Mouse (Mus musculus): Measurements from ENCODE around the gene Hapln2. TPM values are rescaled to one million over a fixed set of nuclear protein-coding genes. Genes with fewer than 3 reads are reported as not detected.
A peak's percentile ranks its signal among the peaks of the same experiment; 100 is the strongest.

Gene Hapln2
- total RNA-seq (2021), result 10 to 100 TPM; 11.3 to 13.5 TPM
- long read RNA-seq, experiment 1, transcript Hapln2-201 (7 exons, 1,711 nt), result major isoform, 9 of 29 reads
- long read RNA-seq, experiment 1, partial matches to known transcripts, result 4 of 29 reads
- long read RNA-seq, experiment 1, other reads (novel, unspliced or antisense), result 12 of 29 reads
- long read RNA-seq, experiment 2, transcript Hapln2-203 (6 exons, 2,338 nt), result major isoform, 11 of 30 reads
- long read RNA-seq, experiment 2, partial matches to known transcripts, result 0 of 30 reads
- long read RNA-seq, experiment 2, other reads (novel, unspliced or antisense), result 18 of 30 reads

GRCm38 (mm10) chr3:88027434-88028186, at the start of gene Hapln2:
Gene Hapln2, minus strand, starts transcription at chr3:88027583.
- no peak for DNase-seq (ENCODE audit: extremely low spot score in 1 of 2, low spot score in 2 of 2)
- peak; percentile 53 for TF ChIP-seq CTCF (IDR thresholded peaks at IDR 0.05)
- Histone ChIP-seq H3K27ac (peak within 1 kb of the TSS; percentile 25; the same call in 1 of the 2 replicates), H3K4me3 (no peak within 1 kb of the TSS)
- intact Hi-C loops (cut with DNase I), result no loop called here

- DNase-seq (ENCODE audit: extremely low spot score in 1 of 2, low spot score in 2 of 2), result no peak
- intact Hi-C loops (cut with DNase I), result no loop called here
- Histone ChIP-seq H3K27ac (no peak overlapping the region), H3K4me3 (no peak overlapping the region)
- TF ChIP-seq CTCF (IDR thresholded peaks at IDR 0.05), result no peak
Measured at GRCm38 (mm10) chr3:88074766-88075165, 47.4 kb upstream of the Hapln2 start.

GRCm38 (mm10) chr3:88074351-88074750, 47.0 kb upstream of the Hapln2 start:
- H3K27ac ChIP-seq, result no peak overlapping the region
- no peak for DNase-seq (ENCODE audit: extremely low spot score in 1 of 2, low spot score in 2 of 2)
- TF ChIP-seq CTCF (IDR thresholded peaks at IDR 0.05), result no peak
- H3K4me3 ChIP-seq, result no peak overlapping the region
- intact Hi-C loops (cut with DNase I), result no loop called here

GRCm38 (mm10) chr3:88073631-88074030, 46.2 kb upstream of the Hapln2 start:
- H3K27ac ChIP-seq, result no peak overlapping the region
- no peak for DNase-seq (ENCODE audit: extremely low spot score in 1 of 2, low spot score in 2 of 2)
- no peak overlapping the region for H3K4me3 ChIP-seq
- intact Hi-C loops (cut with DNase I), result no loop called here
- TF ChIP-seq CTCF (IDR thresholded peaks at IDR 0.05), result no peak

- peak; percentile 79 to 93 for DNase-seq (ENCODE audit: extremely low spot score in 1 of 2, low spot score in 2 of 2)
- TF ChIP-seq CTCF (IDR thresholded peaks at IDR 0.05), result peak; percentile 95
- H3K4me3 ChIP-seq, result no peak overlapping the region
- intact Hi-C loops (cut with DNase I), result loop anchor here (1.0 to 2.0 kb wide), 3 partner anchors 61 to 136 kb away; no protein-coding TSS in a partner anchor
- no peak overlapping the region for H3K27ac ChIP-seq
Measured at GRCm38 (mm10) chr3:88071783-88072182, 44.4 kb upstream of the Hapln2 start.

GRCm38 (mm10) chr3:88068386-88068785, 41.0 kb upstream of the Hapln2 start:
- intact Hi-C loops (cut with DNase I), result no loop called here
- H3K27ac ChIP-seq, result no peak overlapping the region
- TF ChIP-seq CTCF (IDR thresholded peaks at IDR 0.05), result no peak
- no peak for DNase-seq (ENCODE audit: extremely low spot score in 1 of 2, low spot score in 2 of 2)
- no peak overlapping the region for H3K4me3 ChIP-seq

GRCm38 (mm10) chr3:88057902-88058696, 30.7 kb upstream of the Hapln2 start, which contains the start of gene Naxe:
Gene Naxe, minus strand, starts transcription at chr3:88058495.
- Histone ChIP-seq H3K27ac (peak within 1 kb of the TSS; percentile 89), H3K4me3 (peak within 1 kb of the TSS; percentile 96)
- TF ChIP-seq CTCF (IDR thresholded peaks at IDR 0.05), result no peak
- intact Hi-C loops (cut with DNase I), result no loop called here
- peak; percentile 82 for DNase-seq (ENCODE audit: extremely low spot score in 1 of 2, low spot score in 2 of 2)

GRCm38 (mm10) chr3:88057030-88057429, 29.6 kb upstream of the Hapln2 start:
- H3K27ac ChIP-seq, result no peak overlapping the region
- no peak for TF ChIP-seq CTCF (IDR thresholded peaks at IDR 0.05)
- intact Hi-C loops (cut with DNase I), result no loop called here
- DNase-seq (ENCODE audit: extremely low spot score in 1 of 2, low spot score in 2 of 2), result no peak
- peak overlapping the region; percentile 96 for H3K4me3 ChIP-seq

GRCm38 (mm10) chr3:88049532-88049931, 22.1 kb upstream of the Hapln2 start:
- Histone ChIP-seq H3K27ac (no peak overlapping the region), H3K4me3 (no peak overlapping the region)
- intact Hi-C loops (cut with DNase I), result no loop called here
- no peak for DNase-seq (ENCODE audit: extremely low spot score in 1 of 2, low spot score in 2 of 2)
- no peak for TF ChIP-seq CTCF (IDR thresholded peaks at IDR 0.05)

- intact Hi-C loops (cut with DNase I), result no loop called here
- peak within 1 kb of the TSS; percentile 60 for H3K27ac ChIP-seq
- peak within 1 kb of the TSS; percentile 61 for H3K4me3 ChIP-seq
- TF ChIP-seq CTCF (IDR thresholded peaks at IDR 0.05), result no peak
- DNase-seq (ENCODE audit: extremely low spot score in 1 of 2, low spot score in 2 of 2), result peak; percentile 77 to 82
Measured at GRCm38 (mm10) chr3:88042661-88043421, 15.5 kb upstream of the Hapln2 start, which contains the start of gene Gpatch4. Gene Gpatch4, plus strand, starts transcription at chr3:88043108.

Data from left cerebral cortex, adult 2 months (tissue).